Mouse (Mus musculus) forelimb bud, embryonic 11.5 days (tissue): ENCODE results near the gene Hoxa5.

ENCODE experiments used
- DNase-seq: peaks from one replicate; pipeline ENCODE4 v3.0.0-alpha.2; 2012; ENCODE audit warnings: low read depth, low spot score

The Hoxa5 gene

DNA sequence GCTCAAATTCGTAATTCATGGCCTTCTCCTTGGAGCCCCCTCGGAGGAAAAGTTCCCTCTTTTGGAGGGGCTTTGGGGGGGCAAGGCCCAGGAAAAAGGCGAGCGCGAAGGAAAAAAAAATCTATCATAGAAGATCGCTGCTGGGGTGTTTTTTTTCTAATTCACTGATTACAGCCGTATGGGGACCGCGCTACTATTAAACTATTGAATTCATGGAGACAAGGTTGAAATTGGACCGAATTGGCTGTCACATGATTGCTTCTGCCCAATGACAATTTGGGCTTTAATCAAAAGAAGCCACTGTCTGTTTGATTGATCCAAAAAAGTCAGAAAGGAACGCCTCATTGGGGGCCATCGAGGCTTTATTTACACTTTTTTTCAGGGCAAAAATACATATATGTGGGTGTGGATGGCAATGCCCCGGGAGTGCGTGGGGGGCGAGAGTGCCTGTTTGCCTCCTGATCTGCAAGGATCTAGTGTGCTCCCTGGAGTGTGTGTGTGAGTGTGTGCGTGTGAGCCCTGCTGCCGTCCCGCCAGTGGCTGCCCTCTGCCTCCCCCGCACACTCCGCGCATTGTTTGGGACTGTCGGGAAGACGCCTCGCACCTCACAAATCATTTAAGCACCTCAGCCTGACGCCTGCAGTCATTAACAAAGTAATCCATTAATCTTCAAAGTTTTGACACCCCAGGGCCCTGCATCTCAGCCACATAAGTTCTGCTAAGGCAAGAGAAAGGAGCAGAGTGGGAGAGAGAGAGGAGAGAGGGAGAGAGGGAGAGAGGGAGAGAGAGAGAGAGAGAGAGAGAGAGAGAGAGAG lies 39.6 kb downstream of the Hoxa5 start, which contains the start of gene Hoxa2:
Gene Hoxa2, minus strand, starts transcription at position 206 of the 815 bp plus-strand sequence.
- DNase-seq = no peak

DNA sequence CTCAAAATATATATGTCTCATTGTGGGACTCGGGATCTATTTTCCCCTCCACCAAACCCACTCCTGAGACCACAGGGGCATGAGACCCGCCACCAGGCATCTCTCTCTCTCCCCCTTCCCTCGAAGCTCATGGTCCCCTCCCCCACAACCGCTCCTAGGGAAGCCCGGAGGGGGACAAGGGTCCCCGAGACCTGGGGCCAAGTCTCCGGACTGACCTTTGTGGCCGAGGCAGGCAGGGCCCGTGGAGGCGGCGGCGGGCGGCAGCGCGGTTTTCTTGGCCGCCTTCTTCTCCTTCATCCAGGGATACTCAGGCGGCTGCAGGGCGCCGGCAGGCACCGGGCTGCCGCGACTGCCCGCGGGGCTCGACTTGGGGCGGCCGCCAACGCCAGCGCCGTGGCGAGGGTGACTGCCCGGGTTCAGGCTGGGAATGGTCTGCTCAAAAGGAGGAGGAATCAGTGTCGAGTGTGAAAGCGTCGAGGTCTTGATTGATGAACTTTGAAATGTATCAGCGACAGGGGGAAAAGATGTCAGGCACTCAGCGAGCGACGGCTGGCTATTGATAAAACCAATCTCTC lies 40.2 kb downstream of the Hoxa5 start:
- DNase-seq = no peak

DNA sequence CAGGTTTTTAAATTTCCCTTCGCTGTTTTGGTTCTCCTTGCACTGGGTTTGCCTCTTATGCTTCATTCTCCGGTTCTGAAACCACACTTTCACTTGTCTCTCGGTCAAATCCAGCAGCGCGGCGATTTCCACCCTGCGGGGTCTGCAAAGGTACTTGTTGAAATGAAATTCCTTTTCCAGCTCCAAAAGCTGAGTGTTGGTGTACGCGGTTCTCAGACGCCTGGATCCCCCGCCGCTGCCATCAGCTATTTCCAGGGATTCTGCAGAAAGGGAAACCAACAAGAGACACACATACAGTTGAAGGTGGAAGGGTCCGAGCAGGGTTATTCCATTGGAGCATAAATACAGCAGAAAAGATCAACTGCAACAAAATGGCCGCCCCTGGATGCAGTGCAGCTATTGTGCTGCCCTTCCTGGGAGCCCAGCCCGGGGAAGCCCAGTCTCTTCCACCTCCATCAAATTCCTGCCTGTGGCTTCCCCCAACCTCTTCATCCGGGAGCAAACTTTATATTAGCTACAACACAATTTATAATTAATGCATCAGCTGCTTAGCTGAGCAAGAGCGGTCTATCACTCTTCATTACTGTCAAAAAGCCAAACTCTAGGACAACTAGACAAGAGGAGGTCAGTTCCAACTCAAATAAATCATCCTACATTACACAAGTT lies 40.9 kb downstream of the Hoxa5 start:
- no peak for DNase-seq

DNA sequence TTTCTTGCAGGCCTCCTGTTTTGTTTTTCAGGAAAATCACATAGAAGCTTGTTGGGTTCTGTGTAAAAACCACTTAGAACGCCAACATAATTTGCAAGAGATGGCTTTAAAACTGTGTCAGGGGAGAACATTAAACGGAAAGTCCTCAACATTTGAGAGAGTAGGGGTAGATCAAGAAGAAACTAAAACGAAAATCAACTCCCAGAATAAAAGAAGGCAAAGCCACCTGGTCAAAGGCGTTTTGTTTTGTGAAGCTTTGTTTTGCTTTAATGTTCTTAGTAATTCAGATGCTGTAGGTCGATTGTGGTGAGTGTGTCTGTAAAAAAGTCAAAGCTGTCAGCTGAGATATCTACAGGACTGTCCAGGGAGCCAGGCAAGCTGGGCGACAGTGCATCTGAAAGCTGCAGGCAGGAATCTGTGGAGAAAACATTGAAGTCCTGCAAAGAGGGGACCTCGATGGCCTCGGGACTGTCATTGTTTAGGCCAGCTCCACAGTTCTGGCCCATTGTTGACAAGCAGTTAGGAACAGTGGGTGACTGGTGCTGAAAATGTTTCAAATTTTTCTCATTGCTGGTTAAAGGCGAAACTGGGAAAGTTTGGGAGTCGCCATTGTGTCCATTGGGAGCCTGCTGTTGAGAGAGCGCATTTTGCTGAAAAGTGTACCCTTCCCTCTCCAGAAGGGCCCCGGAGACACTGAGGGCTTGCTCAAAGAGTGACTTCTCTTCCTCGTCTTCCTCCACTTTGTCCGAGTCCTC lies 41.6 kb downstream of the Hoxa5 start:
- DNase-seq = no peak

DNA sequence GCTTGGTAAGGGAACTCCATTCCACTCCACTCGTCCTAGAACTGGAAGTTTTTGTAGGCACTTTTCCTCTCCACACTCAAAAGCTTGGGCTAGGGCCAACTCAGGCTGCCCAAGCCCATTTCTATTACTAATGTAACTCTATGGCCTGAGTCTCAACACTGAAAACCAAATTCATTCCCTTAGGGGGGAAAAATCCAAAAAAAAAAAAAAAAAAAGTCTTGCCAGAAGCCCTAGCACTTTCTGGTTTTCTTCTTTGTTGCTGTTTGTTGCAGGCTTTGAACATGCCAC lies 42.4 kb downstream of the Hoxa5 start:
- DNase-seq = no peak

DNA sequence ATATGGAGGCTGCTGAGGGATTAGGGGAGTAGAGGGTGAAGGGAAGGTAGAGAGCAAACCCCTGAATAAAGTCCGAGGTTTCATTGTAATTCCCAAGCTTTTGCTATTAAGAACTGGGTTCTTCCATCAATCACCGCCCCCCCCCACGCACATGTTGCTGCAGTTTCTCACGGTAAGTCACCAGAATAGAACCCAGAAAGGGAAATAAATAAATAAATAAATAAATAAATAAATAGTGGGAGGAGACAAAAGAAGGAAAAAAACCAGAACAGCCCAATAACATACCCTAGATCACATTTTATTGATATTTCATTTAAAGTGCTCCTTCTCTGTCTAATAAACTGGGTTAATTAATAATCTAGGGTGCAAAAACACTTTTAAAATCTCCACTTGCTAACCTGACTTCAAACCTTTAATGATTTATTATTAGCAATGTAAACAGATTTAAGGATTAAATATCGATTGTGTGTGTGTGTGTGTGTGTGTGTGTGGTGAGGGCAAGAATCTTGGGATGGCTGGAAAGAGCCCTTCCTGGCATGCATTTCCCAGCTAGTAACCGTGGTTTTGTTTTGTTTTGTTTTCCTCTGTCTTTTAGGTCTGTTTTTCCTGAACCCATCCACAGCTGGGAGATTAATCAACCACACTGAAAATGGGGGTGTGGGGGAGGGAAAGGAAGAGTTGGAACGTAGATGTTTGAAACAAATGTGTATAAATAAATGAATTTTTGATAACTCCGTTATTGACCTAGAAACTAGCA lies 42.9 kb downstream of the Hoxa5 start:
- no peak for DNase-seq

DNA sequence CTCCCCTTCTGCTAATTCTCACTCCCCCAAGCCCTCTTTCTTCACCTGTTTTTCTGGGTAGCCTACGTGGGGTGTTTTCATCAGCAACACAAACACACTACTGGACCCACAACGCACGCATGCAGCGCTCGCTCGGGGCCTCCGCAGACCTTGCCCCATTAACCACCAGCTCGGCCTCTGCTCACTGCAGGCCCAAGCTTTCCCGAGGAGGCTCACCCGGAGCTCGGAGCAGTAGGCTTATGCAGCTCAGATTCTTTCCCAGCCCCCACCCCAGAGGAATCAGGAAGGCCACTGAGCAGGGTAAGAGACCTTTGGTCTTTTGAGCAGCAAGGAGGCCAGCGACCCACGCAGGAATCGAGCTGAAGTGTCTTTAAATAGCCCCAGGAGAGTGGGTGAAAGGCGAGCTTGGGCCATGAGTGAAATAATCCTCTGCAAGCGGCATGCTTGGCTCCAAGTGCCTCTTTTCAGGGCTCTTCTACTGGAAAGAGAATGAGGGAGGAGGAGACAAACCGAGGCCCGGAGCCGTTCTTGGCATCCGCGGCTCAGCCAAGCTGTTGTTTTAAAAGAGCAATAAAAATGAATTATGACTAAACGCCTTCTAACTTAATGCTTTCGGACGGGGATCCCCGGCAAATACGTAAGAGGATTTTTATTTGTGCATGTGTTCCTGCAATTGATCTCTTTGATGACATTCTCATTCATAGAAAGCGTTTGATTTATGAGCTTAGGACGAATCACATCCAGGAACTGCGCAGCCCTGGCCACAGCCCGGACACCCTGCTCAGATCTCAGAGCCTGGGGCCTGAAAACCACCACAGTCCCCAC lies 43.7 kb downstream of the Hoxa5 start:
- no peak for DNase-seq

DNA sequence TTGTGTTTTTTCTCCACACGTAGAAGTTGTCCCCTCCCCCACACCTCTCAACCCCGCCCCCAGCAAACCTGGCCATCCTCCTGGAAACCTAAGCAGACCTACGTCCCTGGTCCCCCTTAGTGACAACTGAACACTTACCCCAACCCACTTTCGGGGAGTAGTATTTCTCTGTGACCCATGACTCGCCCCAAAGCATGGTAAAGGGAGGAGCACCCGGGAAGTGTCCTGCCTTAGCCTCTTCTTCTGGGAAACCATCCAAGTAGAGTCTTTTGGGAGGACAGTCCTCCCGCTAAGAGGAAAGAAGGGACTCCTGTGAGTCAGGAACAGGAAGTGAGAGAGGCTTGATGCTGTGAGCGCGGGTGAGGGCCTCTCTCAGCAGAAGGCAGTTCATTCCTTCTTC lies 44.4 kb downstream of the Hoxa5 start:
- no peak for DNase-seq

DNA sequence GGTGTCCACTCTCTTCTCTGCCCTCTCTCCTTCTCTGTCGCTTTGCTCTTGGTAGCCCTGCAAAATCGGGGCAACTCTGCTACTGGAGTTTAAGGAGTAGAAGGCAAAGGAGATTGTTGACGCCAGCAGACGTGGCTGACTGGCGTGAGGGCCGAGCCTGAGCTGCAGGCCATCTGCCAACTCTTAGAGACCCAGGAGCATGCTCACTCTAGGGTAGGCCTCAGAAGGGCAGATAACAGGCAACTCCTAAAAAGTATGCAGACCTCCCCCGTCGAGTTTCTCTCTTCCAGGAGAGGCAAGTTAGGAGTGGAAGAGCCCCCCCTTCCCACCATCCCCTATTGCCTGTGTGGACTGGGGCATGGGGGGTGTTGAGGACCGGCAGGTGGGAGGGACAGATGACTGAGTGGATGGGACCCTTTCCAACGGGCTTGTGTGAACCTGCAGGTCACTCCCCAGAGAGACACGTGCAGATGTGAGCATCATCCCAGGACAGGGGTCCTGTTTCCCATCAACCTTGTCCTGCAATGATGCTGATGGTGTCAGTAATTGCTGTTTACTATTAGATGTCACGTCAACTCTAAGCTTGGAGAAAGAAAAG lies 45.1 kb downstream of the Hoxa5 start:
- DNase-seq = no peak

DNA sequence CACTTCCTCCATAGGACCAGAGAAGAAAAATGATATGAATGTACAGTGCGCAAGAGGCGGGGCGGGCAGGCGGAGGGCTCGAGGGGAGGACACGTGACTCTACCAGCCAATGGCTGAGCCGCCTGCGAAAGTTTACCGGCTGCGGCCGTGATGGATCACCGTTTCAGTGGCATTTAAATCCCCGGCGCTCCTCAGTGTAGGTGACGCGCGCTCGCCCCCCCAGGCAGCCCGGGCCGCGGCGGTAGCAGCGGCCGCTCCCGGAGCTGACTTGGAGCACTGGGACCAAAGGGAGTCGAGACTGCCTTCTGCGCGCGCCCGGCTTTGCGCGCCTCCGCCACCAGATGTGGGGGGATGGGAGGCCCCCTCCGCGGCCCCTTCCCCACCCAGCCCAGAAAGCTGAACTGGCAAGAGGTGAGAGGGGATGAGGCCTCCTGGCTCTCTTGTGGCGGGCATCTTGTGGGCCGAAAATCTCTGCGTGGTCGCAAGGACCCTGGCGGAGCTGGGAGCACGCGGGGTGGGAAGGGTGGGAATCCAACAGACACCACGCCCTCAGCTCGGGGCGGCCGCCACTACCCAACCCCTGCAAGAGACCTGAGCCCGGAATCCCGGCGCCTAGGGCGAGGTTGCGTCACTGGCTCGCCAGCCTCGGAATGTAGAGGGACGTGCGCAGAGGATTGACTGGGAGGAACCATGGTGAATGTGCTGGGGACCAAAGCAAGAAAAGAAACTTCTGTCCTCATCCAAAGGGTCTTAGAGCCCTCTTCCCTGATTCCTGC lies 45.9 kb downstream of the Hoxa5 start, which contains the start of gene Hoxa1:
Gene Hoxa1, minus strand, starts transcription at position 42 of the 776 bp plus-strand sequence.
- DNase-seq = peak; percentile 84

DNA sequence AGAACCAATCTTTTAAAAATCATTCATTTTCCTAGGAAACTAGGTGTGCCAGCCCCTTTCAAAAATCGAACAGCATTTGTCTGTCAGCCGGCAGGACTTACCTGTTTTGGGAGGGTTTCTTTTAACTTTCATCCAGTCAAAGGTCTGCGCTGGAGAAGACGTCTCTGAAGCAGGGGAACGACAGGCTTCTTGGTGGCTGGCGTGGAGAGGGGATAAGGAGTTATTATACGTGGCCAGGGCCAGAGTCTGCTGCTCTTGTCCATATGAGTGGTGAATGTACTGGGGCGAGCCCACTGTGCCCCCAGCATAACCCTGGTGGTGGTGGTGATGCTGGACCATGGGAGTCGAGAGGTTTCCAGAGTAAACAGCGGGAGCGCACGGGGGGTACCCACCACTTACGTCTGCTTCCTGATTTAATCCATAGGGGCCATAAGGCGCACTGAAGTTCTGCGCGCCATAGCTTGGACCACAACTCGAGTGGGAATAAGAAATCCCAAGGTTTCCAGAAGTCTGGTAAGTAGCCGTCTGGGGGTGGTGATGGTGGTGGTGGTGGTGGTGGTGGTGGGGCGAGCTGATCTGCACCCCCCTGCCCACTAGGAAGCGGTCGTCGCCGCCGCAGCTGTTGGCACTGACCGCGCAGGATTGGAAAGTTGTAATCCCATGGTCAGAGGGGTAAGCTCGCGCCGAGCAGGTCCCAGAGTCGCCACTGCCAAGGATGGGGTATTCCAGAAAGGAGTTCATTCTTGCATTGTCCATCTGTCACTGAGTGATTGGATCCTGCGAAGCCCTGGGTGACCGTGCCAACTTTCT lies 46.7 kb downstream of the Hoxa5 start:
- DNase-seq = no peak

DNA sequence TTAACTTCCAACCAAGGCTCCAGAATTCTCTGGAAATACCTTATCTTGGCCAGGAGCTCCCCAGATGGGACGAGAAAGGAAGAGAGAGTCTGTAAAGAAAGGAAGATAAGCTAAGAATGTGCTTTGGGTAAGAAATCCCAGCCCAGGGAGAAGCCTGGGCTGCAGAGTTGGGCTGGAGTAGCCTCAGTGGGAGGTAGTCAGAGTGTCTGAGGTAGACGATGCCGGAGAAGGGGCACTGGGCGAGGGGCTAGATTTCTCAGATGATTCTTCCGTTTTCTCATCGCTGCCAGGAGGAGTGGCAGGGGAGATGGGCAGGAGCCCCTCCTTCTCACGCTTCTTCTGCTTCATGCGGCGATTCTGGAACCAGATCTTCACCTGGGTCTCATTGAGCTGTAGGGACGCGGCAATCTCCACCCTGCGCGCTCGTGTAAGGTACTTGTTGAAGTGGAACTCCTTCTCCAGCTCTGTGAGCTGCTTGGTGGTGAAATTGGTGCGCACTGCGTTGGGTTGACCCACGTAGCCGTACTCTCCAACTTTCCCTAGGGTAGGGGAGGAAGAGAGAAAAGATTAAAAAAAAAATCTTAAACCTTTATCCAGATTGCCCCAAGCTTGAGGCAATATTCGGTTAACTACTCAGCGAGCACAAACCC lies 47.7 kb downstream of the Hoxa5 start:
- DNase-seq = no peak

DNA sequence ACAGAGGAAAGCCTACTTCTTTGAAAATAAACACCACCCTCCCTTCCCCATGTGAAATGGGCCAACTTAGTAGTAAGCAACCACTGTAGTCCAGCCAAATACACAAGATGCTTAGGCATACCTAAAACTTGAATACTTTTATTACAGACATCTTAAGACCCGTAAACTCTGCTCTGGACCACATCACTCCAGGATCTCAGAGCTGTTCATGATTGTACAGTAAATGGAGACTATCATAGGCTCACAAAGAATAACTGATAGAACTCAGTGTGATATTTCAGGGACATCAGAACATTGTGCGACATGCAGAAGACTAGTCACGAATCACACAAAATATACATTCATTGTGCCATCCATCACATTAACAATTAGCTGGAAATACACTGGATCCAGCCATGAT lies 48.9 kb downstream of the Hoxa5 start:
- DNase-seq = no peak

DNA sequence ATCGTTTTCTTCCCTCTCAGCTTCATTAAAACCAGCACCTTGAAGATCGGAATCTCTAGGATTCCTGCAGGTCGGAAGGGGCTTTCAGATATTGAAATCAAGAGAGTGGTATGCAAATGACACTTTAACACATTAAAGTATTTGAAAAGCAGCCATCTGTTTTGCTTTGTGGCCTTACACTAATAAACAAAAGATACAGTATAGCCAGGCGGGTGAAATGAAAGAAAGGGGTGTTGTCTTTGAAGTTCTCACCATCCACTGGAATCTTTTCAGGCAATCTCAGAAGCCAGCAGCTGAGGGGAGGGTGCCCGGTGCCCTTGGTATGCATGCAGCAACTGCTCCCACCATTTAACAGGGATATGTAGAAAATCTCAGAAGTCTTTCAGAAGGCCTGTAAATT lies 50.3 kb downstream of the Hoxa5 start:
- no peak for DNase-seq

DNA sequence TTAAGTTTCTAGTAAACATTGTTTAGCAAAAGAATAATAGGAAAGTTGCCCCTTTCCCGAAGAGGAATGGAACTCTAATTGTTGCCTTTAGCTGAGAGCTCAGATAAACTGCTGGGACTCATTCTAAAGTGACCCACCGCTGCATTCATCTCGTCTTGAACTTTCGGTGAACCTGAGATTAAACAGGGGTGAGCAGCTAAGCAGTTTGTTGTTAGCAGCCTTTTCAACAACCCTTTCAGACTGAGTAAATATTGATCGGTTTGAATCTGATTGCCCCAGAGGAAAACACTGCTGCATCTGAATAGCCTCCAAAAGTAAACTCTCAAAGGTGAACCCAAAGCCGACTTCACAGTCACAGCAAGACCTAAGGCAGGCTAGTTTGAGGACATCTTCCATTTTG lies 51.1 kb downstream of the Hoxa5 start:
- no peak for DNase-seq

DNA sequence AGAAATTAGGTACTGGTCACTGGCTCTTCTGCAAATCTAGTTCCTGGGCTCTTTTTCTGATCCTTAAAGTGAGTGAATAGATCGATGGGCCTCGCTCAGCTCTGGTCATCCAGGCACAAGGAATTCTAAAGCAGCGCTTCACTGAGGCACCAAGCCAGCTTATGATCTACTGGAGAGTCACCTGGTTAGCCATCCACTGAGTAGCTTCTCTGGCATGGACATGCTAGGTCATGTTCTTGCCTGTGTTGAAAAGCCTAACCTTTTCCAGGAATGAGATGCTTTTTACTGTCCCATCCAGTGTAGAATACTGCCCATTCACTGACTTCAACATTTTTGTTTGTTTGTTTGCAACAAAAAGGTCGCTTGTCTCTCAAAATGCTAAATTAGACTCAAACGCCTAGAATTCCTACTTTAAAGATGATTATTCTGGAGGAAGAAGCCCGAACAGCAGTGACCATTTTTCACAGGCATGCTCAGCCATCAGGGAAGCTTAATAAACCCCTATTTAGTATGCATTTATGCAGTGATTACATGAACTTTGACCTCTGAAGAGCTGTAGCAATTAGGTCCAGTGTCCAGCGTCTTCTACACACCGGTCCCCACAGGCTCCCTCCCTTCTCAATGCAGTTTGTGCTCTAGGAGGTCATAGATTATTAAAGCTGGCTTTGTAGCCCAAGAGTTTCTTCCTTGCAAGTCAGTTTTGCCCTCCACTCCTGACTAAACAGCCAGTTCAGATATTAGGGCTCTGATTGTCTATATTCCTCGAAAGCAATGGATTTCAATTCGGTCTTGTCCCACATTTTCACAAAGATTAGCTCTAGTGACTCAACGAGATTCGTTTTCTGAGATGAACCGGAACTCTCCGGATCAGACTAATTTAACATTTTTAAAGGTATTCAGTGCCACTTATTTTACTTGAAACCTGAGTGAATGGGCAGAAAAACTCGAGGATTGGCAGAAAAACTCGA lies 51.9 kb downstream of the Hoxa5 start:
- DNase-seq = no peak
